Mouse (Mus musculus): ENCODE results near the gene Rrp1. TPM values are rescaled to one million over a fixed set of nuclear protein-coding genes. Genes with fewer than 3 reads are reported as not detected.

Gene Rrp1
- polyA plus RNA-seq, 1 experiment from 2014 or later: 316 TPM

- ATAC-seq (ENCODE audit: insufficient read depth, low FRiP score, low read depth): no peak
- H3K27me3 ChIP-seq (replicated peaks): no peaks in the 10 kb centered on the region
- peaks cover 19% of the 10 kb centered on the region for H3K4me1 ChIP-seq
- 67% methylated on average over 4 of the region's 4 CpGs for WGBS
- no peaks in the 10 kb centered on the region for H3K36me3 ChIP-seq
- no peaks in the 10 kb centered on the region for H3K9me3 ChIP-seq
- H3K4me3 ChIP-seq (replicated peaks): no peak overlapping the region
- H3K4me2 ChIP-seq: no peak overlapping the region; the same call in 1 of the 2 replicates
- no peak overlapping the region for H3K27ac ChIP-seq
- H3K9ac ChIP-seq: no peak overlapping the region
Measured at GRCm38 (mm10) chr10:78353196-78353595, 59.6 kb downstream of the Rrp1 start.

GRCm38 (mm10) chr10:78352666-78353030 is 60.2 kb downstream of the Rrp1 start:
- Histone ChIP-seq H3K4me3 (replicated peaks) (peak overlapping the region; percentile 87), H3K4me1 (peaks cover 19% of the 10 kb centered on the region), H3K9me3 (no peaks in the 10 kb centered on the region), H3K36me3 (no peaks in the 10 kb centered on the region), H3K27ac (peak overlapping the region; percentile 70), H3K4me2 (peak overlapping the region; percentile 72), H3K27me3 (replicated peaks) (no peaks in the 10 kb centered on the region), H3K9ac (peak overlapping the region; percentile 97)
- no peak for ATAC-seq (ENCODE audit: insufficient read depth, low FRiP score, low read depth)
- 16% methylated on average over 8 of the region's 8 CpGs for whole genome bisulfite sequencing

- Histone ChIP-seq H3K4me2 (peak within 1 kb of the TSS; percentile 72), H3K9me3 (no peaks in the 10 kb centered on the region), H3K27ac (peak within 1 kb of the TSS; percentile 70), H3K9ac (peak within 1 kb of the TSS; percentile 97), H3K4me3 (replicated peaks) (peak within 1 kb of the TSS; percentile 87), H3K36me3 (no peaks in the 10 kb centered on the region), H3K27me3 (replicated peaks) (no peaks in the 10 kb centered on the region), H3K4me1 (peaks cover 19% of the 10 kb centered on the region)
- WGBS: under 1% methylated on average over 95 of the region's 113 CpGs
- ATAC-seq (ENCODE audit: insufficient read depth, low FRiP score, low read depth): peak; percentile 88
Measured at GRCm38 (mm10) chr10:78351887-78352665, 60.8 kb downstream of the Rrp1 start, which contains the start of gene Agpat3. Gene Agpat3 (minus strand): TSS chr10:78352489.

- peaks cover 19% of the 10 kb centered on the region for H3K4me1 ChIP-seq
- peak overlapping the region; percentile 87 for H3K4me3 ChIP-seq (replicated peaks)
- 2% methylated on average over 13 of the region's 13 CpGs for WGBS
- no peaks in the 10 kb centered on the region for H3K9me3 ChIP-seq
- H3K4me2 ChIP-seq: peak overlapping the region; percentile 72
- no peak for ATAC-seq (ENCODE audit: insufficient read depth, low FRiP score, low read depth)
- peak overlapping the region; percentile 70 for H3K27ac ChIP-seq
- no peaks in the 10 kb centered on the region for H3K27me3 ChIP-seq (replicated peaks)
- peak overlapping the region; percentile 97 for H3K9ac ChIP-seq
- no peaks in the 10 kb centered on the region for H3K36me3 ChIP-seq
Measured at GRCm38 (mm10) chr10:78351564-78351886, 61.3 kb downstream of the Rrp1 start.

GRCm38 (mm10) chr10:78350796-78351556 is 61.9 kb downstream of the Rrp1 start:
- H3K9me3 ChIP-seq: no peaks in the 10 kb centered on the region

More at GRCm38 (mm10) chr10:78350796-78351556, 61.9 kb downstream of the Rrp1 start:
- peak overlapping the region; percentile 97; the same call in 1 of the 2 replicates for H3K9ac ChIP-seq
- H3K36me3 ChIP-seq: no peaks in the 10 kb centered on the region
- H3K4me3 ChIP-seq (replicated peaks): peak overlapping the region; percentile 87
- no peaks in the 10 kb centered on the region for H3K27me3 ChIP-seq (replicated peaks)
- peak overlapping the region; percentile 72 for H3K4me2 ChIP-seq
- WGBS: 23% methylated on average over 6 of the region's 6 CpGs
- no peak overlapping the region; the same call in 1 of the 2 replicates for H3K27ac ChIP-seq
- H3K4me1 ChIP-seq: peaks cover 19% of the 10 kb centered on the region
- no peak for ATAC-seq (ENCODE audit: insufficient read depth, low FRiP score, low read depth)

Small RNA genes within 50 kb of the gene (microRNA-seq; reads per million reads assigned to microRNA genes)
- gene Mir6410 (not detected), gene Mir6907 (not detected), gene Mir6908 (not detected)

Other genes with a start within 250 kb of the Rrp1 start
- 32.7 and 40.2 TPM in 2 replicates for gene D10Jhu81e, start 243.3 kb downstream of the Rrp1 start, polyA plus RNA-seq (2015; fragmentation: Nextera tagmentation; extraction: Ambion mirVana)
- 14.6 and 17.3 TPM in 2 replicates for gene Pwp2, start 227.9 kb downstream of the Rrp1 start, polyA plus RNA-seq (2015; fragmentation: Nextera tagmentation; extraction: Ambion mirVana)
- gene Trappc10, start 168.4 kb downstream of the Rrp1 start, polyA plus RNA-seq (2015; fragmentation: Nextera tagmentation; extraction: Ambion mirVana): 15.6 and 18.2 TPM in 2 replicates
- gene Agpat3, start 60.6 kb downstream of the Rrp1 start, polyA plus RNA-seq (2015; fragmentation: Nextera tagmentation; extraction: Ambion mirVana): 60.7 and 68.0 TPM in 2 replicates
- 348 and 423 TPM in 2 replicates for gene Cstb, start 12.6 kb upstream of the Rrp1 start, polyA plus RNA-seq (2015; fragmentation: Nextera tagmentation; extraction: Ambion mirVana)
- gene Pdxk, start 51.9 kb upstream of the Rrp1 start, polyA plus RNA-seq (2015; fragmentation: Nextera tagmentation; extraction: Ambion mirVana): 11.8 and 14.3 TPM in 2 replicates
- gene Olfr1358, start 104.4 kb upstream of the Rrp1 start, polyA plus RNA-seq (2015; fragmentation: Nextera tagmentation; extraction: Ambion mirVana): not detected in 2 replicates
- 52.8 and 55.7 TPM in 2 replicates for gene Ilvbl, start 161.3 kb upstream of the Rrp1 start, polyA plus RNA-seq (2015; fragmentation: Nextera tagmentation; extraction: Ambion mirVana)
- gene Syde1, start 178.9 kb upstream of the Rrp1 start, polyA plus RNA-seq (2015; fragmentation: Nextera tagmentation; extraction: Ambion mirVana): 13.1 and 13.2 TPM in 2 replicates
- gene Olfr1357, start 205.0 kb upstream of the Rrp1 start, polyA plus RNA-seq (2015; fragmentation: Nextera tagmentation; extraction: Ambion mirVana): not detected in 2 replicates

Measured in stomach, embryonic 15.5 days (tissue).